Mouse (Mus musculus) embryonic fibroblast, embryonic 13.5 days (primary cell): ENCODE results near the gene Psmf1.

Source experiments
- CTCF ChIP-seq: IDR thresholded peaks from 2 replicates; pipeline ENCODE4 v1.5.1; 2011; ENCODE audit warnings: mild to moderate bottlenecking, control low read depth, low read length, moderate library complexity, borderline replicate concordance; ENCODE audit not compliant: insufficient read depth
- POLR2A ChIP-seq: IDR thresholded peaks from 2 replicates; pipeline ENCODE4 v1.6.1; 2011; ENCODE audit warnings: low read depth, mild to moderate bottlenecking, control low read depth, low read length, moderate library complexity

DNA sequence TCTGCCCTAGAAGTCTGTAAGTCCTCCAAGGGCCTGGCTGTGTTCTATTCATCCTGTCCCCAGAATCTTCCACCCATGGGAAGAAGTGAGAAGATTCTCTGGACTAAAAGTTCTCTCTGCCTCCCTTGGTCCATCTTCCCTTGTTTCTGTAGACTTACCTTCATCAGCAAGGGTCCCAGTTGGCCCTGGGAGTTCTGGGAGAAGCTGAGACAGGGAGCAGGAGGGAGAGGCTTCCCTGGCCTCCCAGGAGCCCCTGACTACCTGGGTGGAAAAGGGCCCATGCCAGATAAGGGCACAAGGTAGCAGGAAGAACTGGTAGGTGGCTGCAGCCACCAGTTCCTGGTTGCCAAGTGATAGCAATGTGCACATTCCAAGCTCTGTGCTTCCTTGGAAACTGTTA is at the start of gene Psmf1:
- TF ChIP-seq CTCF (no peak), POLR2A (no peak)
